Mouse (Mus musculus) liver, postnatal 0 days (tissue): ENCODE measurements around the gene Stx8.

Experiments
- CTCF ChIP-seq: sonication (generic); IDR thresholded peaks from 2 replicates; pipeline ENCODE4 v1.5.1; 2016; ENCODE audit warnings: antibody characterized with exemption, low read depth
- EP300 ChIP-seq: IDR thresholded peaks from 2 replicates; pipeline ENCODE4 v1.6.1; 2016; ENCODE audit warnings: antibody characterized with exemption, low read depth, mild to moderate bottlenecking

DNA sequence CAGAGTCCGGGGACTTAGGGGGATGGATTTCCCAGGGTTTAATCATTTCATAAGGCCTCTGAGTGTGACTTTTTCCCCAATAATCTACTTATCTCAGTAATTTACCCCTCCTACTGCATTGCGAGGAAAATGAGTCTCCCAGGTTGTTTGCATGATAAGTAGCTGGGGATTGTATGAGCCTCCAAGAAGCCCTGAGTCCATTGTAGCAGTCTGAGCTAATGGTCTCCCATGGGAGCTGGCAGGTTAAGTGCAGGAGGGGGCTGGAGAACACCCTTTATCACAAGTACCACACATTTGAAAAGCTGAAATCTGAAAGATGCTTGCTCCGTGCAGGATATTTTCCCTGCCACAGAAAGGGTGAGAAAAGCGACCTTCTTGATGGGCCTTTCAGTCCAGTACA lies 193.9 kb downstream of the Stx8 start:
- TF ChIP-seq CTCF, result no peak
- TF ChIP-seq EP300, result no peak
